Mouse (Mus musculus): ENCODE measurements around the gene Clic4.
"Not testable (repeated sequence)": the region's sequence is repeated elsewhere in the genome, so short reads cannot be mapped to it uniquely, and the experiment has no call there.

Clic4 gene

GRCm38 (mm10) chr4:135293813-135294212 is 21.2 kb upstream of the Clic4 start:
- DNase-seq (ENCODE audit: inconsistent age in 2 of 2, low spot score in 1 of 2), result no peak

GRCm38 (mm10) chr4:135292477-135293089 is 20.0 kb upstream of the Clic4 start:
- peak in 1 of 2 experiments; percentile 74 for DNase-seq (ENCODE audit: inconsistent age in 2 of 2, low spot score in 1 of 2)

- DNase-seq (ENCODE audit: inconsistent age in 2 of 2, low spot score in 1 of 2), result no peak
These were observed 19.2 kb upstream of the Clic4 start for GRCm38 (mm10) chr4:135291841-135292240.

GRCm38 (mm10) chr4:135291199-135291598 is 18.6 kb upstream of the Clic4 start:
- DNase-seq (ENCODE audit: inconsistent age in 2 of 2, low spot score in 1 of 2), result no peak

- DNase-seq (ENCODE audit: inconsistent age in 2 of 2, low spot score in 1 of 2), result no peak
These were observed 15.4 kb upstream of the Clic4 start for GRCm38 (mm10) chr4:135287975-135288374.

- DNase-seq (ENCODE audit: inconsistent age in 2 of 2, low spot score in 1 of 2), result peak in 1 of 2 experiments; percentile 53
These were observed 14.3 kb upstream of the Clic4 start for GRCm38 (mm10) chr4:135286833-135287395.

- DNase-seq (ENCODE audit: inconsistent age in 2 of 2, low spot score in 1 of 2), result no peak
These were observed 13.5 kb upstream of the Clic4 start for GRCm38 (mm10) chr4:135286033-135286622.

- no peak for DNase-seq (ENCODE audit: inconsistent age in 2 of 2, low spot score in 1 of 2)
These were observed 12.8 kb upstream of the Clic4 start for GRCm38 (mm10) chr4:135285436-135285835.

- DNase-seq (ENCODE audit: inconsistent age in 2 of 2, low spot score in 1 of 2), result no peak
These were observed 11.3 kb upstream of the Clic4 start for GRCm38 (mm10) chr4:135283875-135284274.

GRCm38 (mm10) chr4:135283417-135283816 is 10.8 kb upstream of the Clic4 start:
- no peak for DNase-seq (ENCODE audit: inconsistent age in 2 of 2, low spot score in 1 of 2)

GRCm38 (mm10) chr4:135282651-135283290 is 10.2 kb upstream of the Clic4 start:
- peak in 1 of 2 experiments; percentile 65 for DNase-seq (ENCODE audit: inconsistent age in 2 of 2, low spot score in 1 of 2)

- not testable (repeated sequence) for DNase-seq (ENCODE audit: inconsistent age in 2 of 2, low spot score in 1 of 2)
These were observed 7.4 kb upstream of the Clic4 start for GRCm38 (mm10) chr4:135280016-135280415.

GRCm38 (mm10) chr4:135276681-135277379 is 4.2 kb upstream of the Clic4 start:
- no peak for DNase-seq (ENCODE audit: inconsistent age in 2 of 2, low spot score in 1 of 2)

GRCm38 (mm10) chr4:135274761-135275160 is 2.1 kb upstream of the Clic4 start:
- DNase-seq (ENCODE audit: inconsistent age in 2 of 2, low spot score in 1 of 2), result no peak

- DNase-seq (ENCODE audit: inconsistent age in 2 of 2, low spot score in 1 of 2), result no peak
These were observed 681 bp upstream of the Clic4 start for GRCm38 (mm10) chr4:135273307-135273682.

GRCm38 (mm10) chr4:135271881-135272616 is 565 bp downstream of the Clic4 start:
- DNase-seq (ENCODE audit: inconsistent age in 2 of 2, low spot score in 1 of 2), result peak; percentile 68 to 82

- DNase-seq (ENCODE audit: inconsistent age in 2 of 2, low spot score in 1 of 2), result peak in 1 of 2 experiments; percentile 80
These were observed 1.2 kb downstream of the Clic4 start for GRCm38 (mm10) chr4:135271419-135271828.

GRCm38 (mm10) chr4:135270476-135270875 is 2.1 kb downstream of the Clic4 start:
- no peak for DNase-seq (ENCODE audit: inconsistent age in 2 of 2, low spot score in 1 of 2)

GRCm38 (mm10) chr4:135269656-135270341 is 2.8 kb downstream of the Clic4 start:
- peak in 1 of 2 experiments; percentile 47 for DNase-seq (ENCODE audit: inconsistent age in 2 of 2, low spot score in 1 of 2)

GRCm38 (mm10) chr4:135267521-135267920 is 5.1 kb downstream of the Clic4 start:
- DNase-seq (ENCODE audit: inconsistent age in 2 of 2, low spot score in 1 of 2), result no peak
